ENCODE assay signal across 8 mouse cellular contexts in the genomic region with DNA sequence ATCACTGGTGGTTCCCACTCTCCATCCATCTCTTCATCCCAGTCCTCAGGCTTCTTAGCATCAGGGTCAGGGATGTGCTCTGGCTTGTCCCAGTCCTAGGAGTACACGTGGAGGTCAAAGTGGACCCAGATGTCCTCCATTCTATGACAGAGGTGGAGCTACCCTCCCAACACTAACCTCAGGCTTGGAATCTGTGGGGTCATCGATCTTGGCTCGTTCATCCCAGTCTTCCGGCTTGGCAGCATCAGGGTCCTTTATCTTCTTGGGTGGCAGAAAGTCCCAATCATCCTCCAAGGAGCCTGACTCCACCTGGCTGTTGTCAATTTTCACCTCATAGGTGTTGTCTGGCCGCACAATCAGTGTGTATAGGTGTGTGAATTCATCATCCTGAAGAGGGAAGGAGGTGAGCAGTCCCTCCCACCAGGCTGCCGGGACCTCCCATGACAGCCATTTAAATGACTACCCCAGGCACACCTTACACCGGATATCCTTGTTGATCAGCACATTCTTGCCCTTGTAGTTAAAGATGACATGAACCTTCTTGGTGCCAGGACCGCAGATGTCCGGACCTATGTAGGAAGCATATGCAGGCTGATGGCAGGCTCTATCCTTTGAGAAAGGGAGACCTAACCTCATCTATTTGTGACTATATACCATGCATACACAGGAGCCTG. TPM values are rescaled to one million over a fixed set of nuclear protein-coding genes. Genes with fewer than 3 reads are reported as not detected.
DNase-seq lines count a peak whose midpoint lies in the region; ATAC-seq and TF ChIP-seq lines count a peak whose summit lies in the region.

No protein-coding gene starts in this region.

- peaks cover 34% of the 10 kb centered on the region for H3K36me3 ChIP-seq in kidney, postnatal 0 days (ENCODE audit: insufficient read depth, low read length)
- H3K36me3 ChIP-seq in embryonic facial prominence, embryonic 11.5 days (replicated peaks; ENCODE audit: control insufficient read depth, insufficient read depth, low read depth, low read length) = peaks cover 26% of the 10 kb centered on the region
- H3K36me3 ChIP-seq in intestine, embryonic 14.5 days (ENCODE audit: control insufficient read depth, insufficient read depth, low read length) = peaks cover 47% of the 10 kb centered on the region
- H3K36me3 ChIP-seq in myocyte (ENCODE audit: control insufficient read depth, insufficient read depth) = peaks cover 40% of the 10 kb centered on the region

- TF ChIP-seq CTCF in kidney, postnatal 0 days (IDR thresholded peaks at IDR 0.05; ENCODE audit: low read depth) = no peak

- peak overlapping the region; percentile 82; the same call in 1 of the 2 replicates for H3K9ac ChIP-seq in kidney, postnatal 0 days (ENCODE audit: low read depth, low read length)
- peak overlapping the region; percentile 30 for H3K9ac ChIP-seq in embryonic facial prominence, embryonic 11.5 days (replicated peaks; ENCODE audit: low read length)
- peak overlapping the region; percentile 99; the same call in 1 of the 2 replicates for H3K9ac ChIP-seq in intestine, embryonic 14.5 days (ENCODE audit: low read length)

- WGBS in kidney, postnatal 0 days = 68% methylated on average over 9 of the region's 9 CpGs
- 84% methylated on average over 9 of the region's 9 CpGs for WGBS in embryonic facial prominence, embryonic 11.5 days
- 81% methylated on average over 9 of the region's 9 CpGs for WGBS in intestine, embryonic 14.5 days

- H3K27ac ChIP-seq in kidney, postnatal 0 days = no peak overlapping the region
- no peak overlapping the region for H3K27ac ChIP-seq in embryonic facial prominence, embryonic 11.5 days (replicated peaks; ENCODE audit: low read depth, low read length)
- no peak overlapping the region for H3K27ac ChIP-seq in intestine, embryonic 14.5 days (ENCODE audit: low read depth)

- peak overlapping the region; percentile 73 for H3K4me2 ChIP-seq in kidney, postnatal 0 days (ENCODE audit: low read length)
- H3K4me2 ChIP-seq in embryonic facial prominence, embryonic 11.5 days (ENCODE audit: low read depth, low read length) = peak overlapping the region; percentile 69
- peak overlapping the region; percentile 73 for H3K4me2 ChIP-seq in intestine, embryonic 14.5 days (ENCODE audit: low read length)
- H3K4me2 ChIP-seq in myocyte (ENCODE audit: low read depth) = peak overlapping the region; percentile 81

- H3K9me3 ChIP-seq in kidney, postnatal 0 days (replicated peaks; ENCODE audit: low read length) = no peaks in the 10 kb centered on the region
- H3K9me3 ChIP-seq in embryonic facial prominence, embryonic 11.5 days (replicated peaks; ENCODE audit: control insufficient read depth, low read length) = no peaks in the 10 kb centered on the region
- H3K9me3 ChIP-seq in intestine, embryonic 14.5 days (ENCODE audit: control insufficient read depth, low read length) = no peaks in the 10 kb centered on the region

- H3K4me3 ChIP-seq in kidney, postnatal 0 days (replicated peaks; ENCODE audit: low read depth, low read length) = peak overlapping the region; percentile 74; the same call in 1 of the 2 replicates
- peak overlapping the region; percentile 85 for H3K4me3 ChIP-seq in embryonic facial prominence, embryonic 11.5 days (ENCODE audit: low read depth, low read length)
- H3K4me3 ChIP-seq in intestine, embryonic 14.5 days (ENCODE audit: low read depth, low read length) = peak overlapping the region; percentile 99
- no peak overlapping the region for H3K4me3 ChIP-seq in myocyte

- no peak for TF ChIP-seq POLR2A in myocyte (IDR thresholded peaks at IDR 0.05; ENCODE audit: insufficient read length, low read depth)

- peaks cover 22% of the 10 kb centered on the region for H3K79me2 ChIP-seq in myocyte (ENCODE audit: control insufficient read depth, insufficient read depth)

- peaks cover 5% of the 10 kb centered on the region for H3K4me1 ChIP-seq in kidney, postnatal 0 days (replicated peaks; ENCODE audit: insufficient read depth, low read length)
- peaks cover 4% of the 10 kb centered on the region; the same call in 1 of the 2 replicates for H3K4me1 ChIP-seq in embryonic facial prominence, embryonic 11.5 days (ENCODE audit: control insufficient read depth, insufficient read depth, low read length)
- H3K4me1 ChIP-seq in intestine, embryonic 14.5 days (replicated peaks; ENCODE audit: control insufficient read depth, insufficient read depth, low read length) = peaks cover 34% of the 10 kb centered on the region

- no peak for ATAC-seq in kidney, postnatal 0 days (replicated peaks; ENCODE audit: low FRiP score, low read depth)
- no peak for ATAC-seq in embryonic facial prominence, embryonic 11.5 days (replicated peaks; ENCODE audit: insufficient number of reproducible peaks, low FRiP score, low TSS enrichment, low read depth)
- no peak for ATAC-seq in intestine, embryonic 14.5 days (replicated peaks; ENCODE audit: low FRiP score, low TSS enrichment, low read depth)
- ATAC-seq in activated CD4-positive, CD25-positive, alpha-beta regulatory T cell, adult 4 months = no peak
- no peak for ATAC-seq in granulocyte monocyte progenitor cell, adult 5-6 weeks (replicated peaks; ENCODE audit: poor library complexity, severe bottlenecking)

- no peak for DNase-seq in kidney, postnatal 0 days (ENCODE audit: low spot score)
- no peak for DNase-seq in kidney, adult 18-20 months
- DNase-seq in embryonic facial prominence, embryonic 11.5 days (ENCODE audit: low spot score) = no peak
- DNase-seq in intestine, embryonic 14.5 days (ENCODE audit: low spot score) = no peak
- no peak for DNase-seq in urinary bladder, postnatal 14 days (ENCODE audit: low spot score)

- no peak overlapping the region for H3ac ChIP-seq in myocyte (ENCODE audit: control insufficient read depth, insufficient read length)

- no peaks in the 10 kb centered on the region for H3K27me3 ChIP-seq in kidney, postnatal 0 days (ENCODE audit: insufficient read depth, low read length)
- no peaks in the 10 kb centered on the region for H3K27me3 ChIP-seq in embryonic facial prominence, embryonic 11.5 days (ENCODE audit: control insufficient read depth, insufficient read depth, low read length)
- H3K27me3 ChIP-seq in intestine, embryonic 14.5 days (replicated peaks; ENCODE audit: control insufficient read depth, insufficient read depth, low read length) = no peaks in the 10 kb centered on the region
- no peaks in the 10 kb centered on the region for H3K27me3 ChIP-seq in myocyte (ENCODE audit: control insufficient read depth, insufficient read depth, insufficient read length)

RNA-seq across cellular contexts. Expression of a gene that starts 2.2 kb away (rescaled TPM):
- 644 and 753 TPM in 2 replicates for polyA plus RNA-seq in kidney, postnatal 0 days (2015; fragmentation: Nextera tagmentation; extraction: Ambion mirVana)
- polyA plus RNA-seq in embryonic facial prominence, embryonic 11.5 days (2014; fragmentation: Nextera tagmentation; extraction: Ambion mirVana) = 815 and 826 TPM in 2 replicates
- 721 and 823 TPM in 2 replicates for polyA plus RNA-seq in intestine, embryonic 14.5 days (2014; fragmentation: Nextera tagmentation; extraction: Ambion mirVana)
- polyA plus RNA-seq in myocyte (2012; fragmentation: generic; extraction: Trizol) = 385 TPM
- 100 to 1,000 TPM; 269 to 303 TPM for polyA plus RNA-seq in activated CD4-positive, CD25-positive, alpha-beta regulatory T cell, adult 4 months (2017; shearing (Covaris generic))
- 1,333 and 1,645 TPM in 2 replicates for total RNA-seq in granulocyte monocyte progenitor cell, adult 5-6 weeks (2014; fragmentation: Nextera tagmentation)
- total RNA-seq in granulocyte monocyte progenitor cell, adult 5-6 weeks (2017) = 4,572 and 4,672 TPM in 2 replicates

RNA-seq across cellular contexts. Expression of a gene that starts 4.1 kb away (rescaled TPM):
- 97.1 and 98.9 TPM in 2 replicates for polyA plus RNA-seq in kidney, postnatal 0 days (2015; fragmentation: Nextera tagmentation; extraction: Ambion mirVana)
- polyA plus RNA-seq in embryonic facial prominence, embryonic 11.5 days (2014; fragmentation: Nextera tagmentation; extraction: Ambion mirVana) = 79.6 and 88.2 TPM in 2 replicates
- polyA plus RNA-seq in intestine, embryonic 14.5 days (2014; fragmentation: Nextera tagmentation; extraction: Ambion mirVana) = 126 and 129 TPM in 2 replicates
- polyA plus RNA-seq in myocyte (2012; fragmentation: generic; extraction: Trizol) = 139 TPM
- 100 to 1,000 TPM; 125 to 131 TPM for polyA plus RNA-seq in activated CD4-positive, CD25-positive, alpha-beta regulatory T cell, adult 4 months (2017; shearing (Covaris generic))
- 41.8 TPM in 2 replicates for total RNA-seq in granulocyte monocyte progenitor cell, adult 5-6 weeks (2014; fragmentation: Nextera tagmentation)
- 20.1 and 21.4 TPM in 2 replicates for total RNA-seq in granulocyte monocyte progenitor cell, adult 5-6 weeks (2017)

RNA-seq across cellular contexts. Expression of a gene that starts 12.3 kb away (rescaled TPM):
- polyA plus RNA-seq in kidney, postnatal 0 days (2015; fragmentation: Nextera tagmentation; extraction: Ambion mirVana) = 68.2 and 74.7 TPM in 2 replicates
- polyA plus RNA-seq in embryonic facial prominence, embryonic 11.5 days (2014; fragmentation: Nextera tagmentation; extraction: Ambion mirVana) = 73.0 and 85.7 TPM in 2 replicates
- polyA plus RNA-seq in intestine, embryonic 14.5 days (2014; fragmentation: Nextera tagmentation; extraction: Ambion mirVana) = 89.0 TPM in 2 replicates
- polyA plus RNA-seq in myocyte (2012; fragmentation: generic; extraction: Trizol) = 73.3 TPM
- polyA plus RNA-seq in activated CD4-positive, CD25-positive, alpha-beta regulatory T cell, adult 4 months (2017; shearing (Covaris generic)) = 10 to 100 TPM; 45.8 to 58.4 TPM
- total RNA-seq in granulocyte monocyte progenitor cell, adult 5-6 weeks (2014; fragmentation: Nextera tagmentation) = 90.9 TPM in 2 replicates
- 187 and 190 TPM in 2 replicates for total RNA-seq in granulocyte monocyte progenitor cell, adult 5-6 weeks (2017)

RNA-seq across cellular contexts. Expression of a gene that starts 13.2 kb away (rescaled TPM):
- polyA plus RNA-seq in kidney, postnatal 0 days (2015; fragmentation: Nextera tagmentation; extraction: Ambion mirVana) = 51.0 and 54.3 TPM in 2 replicates
- polyA plus RNA-seq in embryonic facial prominence, embryonic 11.5 days (2014; fragmentation: Nextera tagmentation; extraction: Ambion mirVana) = 41.5 and 42.3 TPM in 2 replicates
- 57.8 and 60.8 TPM in 2 replicates for polyA plus RNA-seq in intestine, embryonic 14.5 days (2014; fragmentation: Nextera tagmentation; extraction: Ambion mirVana)
- 21.8 TPM for polyA plus RNA-seq in myocyte (2012; fragmentation: generic; extraction: Trizol)
- 10 to 100 TPM; 18.5 to 21.5 TPM for polyA plus RNA-seq in activated CD4-positive, CD25-positive, alpha-beta regulatory T cell, adult 4 months (2017; shearing (Covaris generic))
- total RNA-seq in granulocyte monocyte progenitor cell, adult 5-6 weeks (2014; fragmentation: Nextera tagmentation) = 17.0 and 19.2 TPM in 2 replicates
- total RNA-seq in granulocyte monocyte progenitor cell, adult 5-6 weeks (2017) = 46.2 and 52.4 TPM in 2 replicates

RNA-seq across cellular contexts. Expression of a gene that starts 21.9 kb away (rescaled TPM):
- polyA plus RNA-seq in kidney, postnatal 0 days (2015; fragmentation: Nextera tagmentation; extraction: Ambion mirVana) = 7.0 and 7.4 TPM in 2 replicates
- 3.6 and 3.8 TPM in 2 replicates for polyA plus RNA-seq in embryonic facial prominence, embryonic 11.5 days (2014; fragmentation: Nextera tagmentation; extraction: Ambion mirVana)
- polyA plus RNA-seq in intestine, embryonic 14.5 days (2014; fragmentation: Nextera tagmentation; extraction: Ambion mirVana) = 5.2 and 5.4 TPM in 2 replicates
- polyA plus RNA-seq in myocyte (2012; fragmentation: generic; extraction: Trizol) = 6.7 TPM
- polyA plus RNA-seq in activated CD4-positive, CD25-positive, alpha-beta regulatory T cell, adult 4 months (2017; shearing (Covaris generic)) = 1 to 10 TPM; 4.2 to 4.5 TPM
- total RNA-seq in granulocyte monocyte progenitor cell, adult 5-6 weeks (2014; fragmentation: Nextera tagmentation) = 4.1 and 4.7 TPM in 2 replicates
- 3.6 and 3.7 TPM in 2 replicates for total RNA-seq in granulocyte monocyte progenitor cell, adult 5-6 weeks (2017)

Comparison
In these comparisons a context has a peak if more than half of its experiments do, and no peak if none do; other contexts are left out.
1. H3K9ac ChIP-seq: peak in every context shown above with its lines; median percentile 99 in intestine, embryonic 14.5 days; 82 in kidney, postnatal 0 days; 30 in embryonic facial prominence, embryonic 11.5 days.